Mouse (Mus musculus) urinary bladder, postnatal 36 days (tissue): ENCODE measurements around the gene Vars.
"Not testable (repeated sequence)": the region's sequence is repeated elsewhere in the genome, so short reads cannot be mapped to it uniquely, and the experiment has no call there.

ENCODE experiments used
- DNase-seq, 2 experiments: peaks; one replicate each; pipeline ENCODE4 v3.0.0; 2022; ENCODE audit warnings: low spot score in 2 of 2, mixed read lengths in 1 of 2

Gene Vars

GRCm38 (mm10) chr17:34972069-34972749 lies 28.6 kb upstream of the Vars start, which contains the start of the genes Hspa1a and Hspa1l:
Gene Hspa1a, minus strand, starts transcription at chr17:34972156.
Gene Hspa1l, plus strand, starts transcription at chr17:34972703.
- peak; percentile 82 to 88 for DNase-seq

DNA sequence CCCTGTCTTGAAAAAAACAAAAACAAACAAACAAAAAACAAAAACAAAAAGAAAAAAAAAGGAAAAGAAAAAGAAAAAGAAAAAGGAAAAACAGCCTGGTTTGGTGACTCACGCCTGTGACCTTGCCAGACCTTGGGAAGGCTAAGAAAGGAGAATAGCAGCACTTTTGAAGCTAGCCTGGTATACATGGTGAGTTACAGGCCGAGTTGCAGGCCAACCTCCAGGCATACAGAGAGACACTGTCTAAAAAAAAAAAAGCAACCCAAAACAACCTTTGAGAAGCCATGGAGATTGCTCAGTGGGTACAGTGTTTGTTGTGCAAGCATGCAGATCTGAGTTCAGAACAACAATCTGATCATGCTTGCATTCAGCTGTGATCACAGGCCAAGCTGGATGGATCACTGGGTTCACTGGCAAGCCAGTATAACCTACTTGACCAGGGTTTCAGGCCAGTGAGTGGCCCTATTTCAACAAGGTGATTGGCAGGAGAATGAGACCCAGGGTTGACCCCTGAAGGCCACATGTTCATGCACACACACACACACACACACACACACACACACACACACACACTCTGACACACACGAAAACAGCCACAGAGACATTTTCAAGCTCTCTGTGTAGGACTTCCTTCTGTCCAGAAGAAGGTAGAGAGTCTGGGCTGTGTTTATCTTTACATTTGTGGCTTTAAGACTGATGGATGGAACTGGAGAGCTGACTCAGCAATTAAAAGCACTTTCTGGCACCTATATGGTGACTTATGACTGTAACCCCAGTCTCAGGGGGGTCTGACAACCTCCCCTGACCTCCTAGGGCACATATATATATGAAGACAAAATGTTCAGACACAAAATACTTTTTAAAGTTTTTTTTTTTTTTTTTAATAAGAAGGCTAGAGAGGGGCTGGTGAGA lies 24.9 kb upstream of the Vars start:
- no peak for DNase-seq

- DNase-seq = no peak
These were observed 23.8 kb upstream of the Vars start for GRCm38 (mm10) chr17:34977000-34977399.

DNA sequence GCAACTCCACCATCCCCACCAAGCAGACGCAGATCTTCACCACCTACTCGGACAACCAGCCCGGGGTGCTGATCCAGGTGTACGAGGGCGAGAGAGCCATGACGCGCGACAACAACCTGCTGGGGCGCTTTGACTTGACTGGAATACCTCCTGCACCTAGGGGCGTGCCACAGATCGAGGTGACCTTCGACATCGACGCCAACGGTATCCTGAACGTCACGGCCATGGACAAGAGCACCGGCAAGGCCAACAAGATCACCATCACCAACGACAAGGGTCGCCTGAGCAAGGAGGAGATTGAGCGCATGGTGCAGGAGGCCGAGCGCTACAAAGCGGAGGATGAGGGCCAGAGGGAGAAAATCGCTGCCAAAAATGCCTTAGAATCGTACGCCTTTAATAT lies 22.5 kb upstream of the Vars start:
- DNase-seq = no peak

DNA sequence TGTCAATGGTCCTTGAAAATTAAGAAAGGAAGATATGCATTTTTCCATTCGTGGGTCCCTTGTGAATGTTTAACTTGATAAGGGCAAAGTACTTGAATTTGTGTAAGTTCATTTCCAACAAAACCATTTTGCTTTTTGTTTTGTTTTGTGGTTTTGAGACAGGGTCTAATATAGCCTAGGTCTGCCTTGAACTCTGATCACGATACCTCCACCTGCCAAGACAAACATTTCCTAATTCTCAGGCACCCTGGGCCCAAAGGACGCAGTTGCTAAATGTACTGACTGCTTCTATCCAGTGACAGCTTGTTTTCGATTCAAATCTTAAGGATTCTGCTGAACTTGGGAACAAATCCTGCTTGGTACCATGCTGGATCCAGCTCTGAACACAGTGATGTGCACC lies 21.2 kb upstream of the Vars start:
- DNase-seq = no peak

- no peak for DNase-seq
These were observed 20.1 kb upstream of the Vars start for GRCm38 (mm10) chr17:34980655-34981054.

DNA sequence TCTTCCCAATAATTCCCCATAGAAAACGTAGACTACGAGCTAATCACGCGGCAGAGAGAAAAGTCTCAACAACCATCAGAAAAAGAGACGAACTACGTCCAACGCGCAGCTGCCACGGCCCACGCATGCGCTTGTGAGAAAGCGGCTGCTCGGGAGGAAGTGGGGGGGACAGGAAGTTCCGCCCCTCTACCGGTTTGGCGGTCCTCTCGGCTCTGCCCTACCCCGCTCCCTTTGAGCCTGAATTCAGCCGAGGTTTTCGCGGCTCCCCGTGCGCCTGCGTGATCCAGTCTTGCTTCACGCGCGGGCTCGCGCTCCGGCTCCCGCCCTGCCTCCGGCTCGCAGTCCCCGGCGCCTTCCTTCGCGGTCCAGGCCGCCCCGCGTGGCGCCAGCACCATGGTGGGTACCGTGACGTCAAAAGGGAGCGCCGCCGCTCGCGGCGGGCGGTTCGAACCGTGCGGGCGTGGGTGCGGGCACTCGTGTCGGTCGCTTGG lies 19.1 kb upstream of the Vars start, which contains the start of gene Lsm2:
TSS of gene Lsm2 (plus strand) at position 173 of the 491 bp plus-strand sequence.
- DNase-seq = peak; percentile 90 to 91

DNA sequence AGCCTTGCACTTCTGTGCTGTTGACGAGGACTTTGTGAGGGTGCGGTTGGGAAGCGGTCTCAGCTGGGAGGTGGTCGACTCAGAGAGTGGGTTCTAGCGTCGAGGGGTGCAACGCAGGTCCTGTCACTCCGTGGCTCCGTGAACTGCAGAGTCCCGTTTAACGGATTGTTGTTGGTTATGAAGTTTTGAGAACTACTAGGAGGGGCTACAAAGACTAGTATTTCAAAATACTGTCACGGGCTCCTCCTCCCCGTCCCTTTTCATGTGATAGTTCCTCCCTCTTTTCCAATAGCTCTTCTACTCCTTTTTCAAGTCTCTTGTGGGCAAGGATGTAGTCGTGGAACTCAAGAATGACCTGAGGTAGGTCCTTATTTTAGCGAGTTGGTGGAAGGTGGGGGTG lies 18.5 kb upstream of the Vars start:
- no peak for DNase-seq

- no peak for DNase-seq
These were observed 16.6 kb upstream of the Vars start for GRCm38 (mm10) chr17:34984218-34984617.

DNA sequence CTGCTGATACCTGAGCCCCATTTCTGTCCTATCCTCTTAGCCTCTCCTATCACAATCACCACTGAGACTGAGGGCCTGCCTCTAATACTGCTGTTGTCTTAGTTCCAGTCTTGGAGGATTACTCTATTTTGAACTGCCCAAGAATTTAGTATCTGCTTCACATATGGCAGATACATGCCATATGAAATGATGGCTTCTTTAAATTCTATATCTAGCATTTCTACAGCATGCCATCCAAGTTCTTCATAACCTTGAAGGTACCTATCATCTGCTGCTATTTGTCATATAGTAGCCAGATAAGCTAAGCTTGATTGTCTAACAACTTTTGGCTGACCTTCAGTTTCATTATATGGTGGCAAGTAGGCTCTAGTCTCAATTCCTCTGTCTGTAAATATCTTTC lies 6.0 kb upstream of the Vars start:
- no peak for DNase-seq

DNA sequence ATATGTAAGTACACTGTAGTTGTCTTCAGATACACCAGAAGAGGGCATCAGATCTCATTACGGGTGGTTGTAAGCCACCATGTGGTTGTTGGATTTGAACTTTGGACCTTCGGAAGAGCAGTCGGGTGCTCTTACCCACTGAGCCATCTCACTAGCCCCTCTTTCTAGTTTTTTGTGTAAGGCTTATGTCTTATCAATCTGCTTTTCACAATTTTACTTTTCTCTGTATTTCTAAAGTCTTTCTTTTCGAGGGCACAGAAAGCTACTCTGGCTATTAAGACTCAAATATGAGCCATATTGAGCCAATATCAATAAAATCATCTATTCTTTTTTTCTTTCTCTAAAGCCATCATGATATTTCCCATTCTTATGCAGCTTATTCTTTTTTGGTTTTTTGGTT lies 5.6 kb upstream of the Vars start:
- not testable (repeated sequence) for DNase-seq

- DNase-seq = not testable (repeated sequence)
These were observed 4.9 kb upstream of the Vars start for GRCm38 (mm10) chr17:34995927-34996326.

DNA sequence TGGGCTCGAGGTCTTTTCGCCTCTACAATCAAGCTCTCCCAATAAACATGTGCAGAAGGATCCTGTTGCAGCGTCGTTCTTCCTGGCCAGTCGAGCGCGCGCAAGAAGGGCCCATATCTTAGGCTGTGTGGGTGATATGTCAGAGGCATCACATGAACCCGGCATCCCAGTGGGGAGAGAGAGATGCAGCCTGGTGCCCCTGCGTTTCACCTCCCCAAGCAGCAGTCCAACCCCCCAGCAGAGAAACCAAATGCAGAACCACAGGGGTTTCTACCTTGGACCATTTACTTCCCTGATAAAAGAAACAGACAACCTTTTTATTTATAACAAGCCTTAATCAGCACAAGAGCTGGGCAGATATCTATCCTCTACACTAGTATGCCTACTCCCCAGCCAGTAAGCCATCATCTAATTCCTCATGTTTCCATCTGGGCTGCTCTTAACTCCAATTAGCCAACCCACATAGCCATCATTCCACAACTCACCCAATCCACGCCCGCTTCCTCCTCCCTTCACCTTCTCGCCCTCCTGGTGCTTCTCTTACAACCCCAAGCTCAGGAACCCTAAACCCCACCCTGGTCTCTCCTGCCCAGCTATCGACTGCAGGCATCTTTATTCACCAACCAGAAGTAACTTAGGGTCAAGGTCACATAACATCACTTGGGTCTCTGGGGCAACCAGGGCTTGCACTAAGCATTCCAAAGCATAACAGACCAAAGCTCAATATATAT lies 4.2 kb upstream of the Vars start:
- DNase-seq = no peak

DNA sequence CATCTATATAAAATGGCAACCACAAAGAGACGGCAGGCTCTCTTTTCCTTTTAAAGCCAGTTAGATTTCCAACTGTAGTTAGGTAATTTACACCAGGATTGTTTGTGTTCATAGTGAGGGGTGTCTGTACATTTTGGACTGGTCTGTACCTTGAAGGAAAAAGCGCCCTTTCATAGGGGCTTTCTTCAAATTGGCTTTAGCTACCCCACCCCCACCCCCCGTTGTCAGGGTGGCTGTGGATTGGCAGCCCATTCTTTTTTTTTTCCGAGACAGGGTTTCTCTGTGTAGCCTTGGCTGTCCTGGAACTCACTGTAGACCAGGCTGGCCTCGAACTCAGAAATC lies 3.7 kb upstream of the Vars start:
- DNase-seq = no peak

DNA sequence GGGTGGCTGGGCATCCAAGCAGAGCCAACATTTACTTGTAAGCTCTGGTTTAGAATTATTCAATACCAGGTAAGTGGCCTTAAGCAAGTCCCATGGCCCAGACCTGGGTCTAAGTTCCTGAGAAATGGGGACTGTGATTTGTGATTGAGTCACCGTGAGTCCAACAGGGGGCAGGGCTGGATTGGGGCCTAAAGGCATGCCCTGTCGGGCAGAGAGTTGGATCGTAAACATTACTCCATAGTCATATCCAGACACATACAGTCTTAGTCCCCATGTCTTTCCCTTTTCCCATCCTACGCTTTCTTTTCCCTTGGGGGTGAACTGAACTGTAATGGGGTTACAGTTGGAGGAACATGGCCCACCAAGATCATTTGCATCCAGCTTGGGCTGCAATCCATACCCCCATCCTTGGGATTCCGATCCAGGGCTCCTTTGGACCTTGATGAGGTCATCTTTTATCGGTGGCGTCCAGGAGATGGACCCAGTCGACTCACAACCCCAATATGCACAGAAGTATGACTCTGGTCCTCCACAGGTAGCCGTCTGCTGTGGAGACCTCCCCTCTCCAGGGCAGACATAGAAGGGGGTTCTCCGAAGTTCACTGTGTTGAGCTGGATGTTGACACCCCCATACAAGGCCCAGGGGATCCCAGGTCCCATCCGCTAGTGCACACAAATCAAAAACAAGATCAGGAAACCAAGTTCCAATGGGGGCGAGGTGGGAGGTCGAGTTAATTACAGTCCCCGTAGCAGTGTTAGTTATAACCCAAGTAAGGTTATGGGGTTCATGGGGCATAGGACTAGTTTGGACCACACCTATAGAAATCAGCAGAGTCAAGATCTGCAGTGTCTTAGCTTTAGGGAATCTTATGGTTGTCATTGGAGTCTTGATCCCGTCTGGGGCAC lies 2.0 kb upstream of the Vars start:
- no peak for DNase-seq

DNA sequence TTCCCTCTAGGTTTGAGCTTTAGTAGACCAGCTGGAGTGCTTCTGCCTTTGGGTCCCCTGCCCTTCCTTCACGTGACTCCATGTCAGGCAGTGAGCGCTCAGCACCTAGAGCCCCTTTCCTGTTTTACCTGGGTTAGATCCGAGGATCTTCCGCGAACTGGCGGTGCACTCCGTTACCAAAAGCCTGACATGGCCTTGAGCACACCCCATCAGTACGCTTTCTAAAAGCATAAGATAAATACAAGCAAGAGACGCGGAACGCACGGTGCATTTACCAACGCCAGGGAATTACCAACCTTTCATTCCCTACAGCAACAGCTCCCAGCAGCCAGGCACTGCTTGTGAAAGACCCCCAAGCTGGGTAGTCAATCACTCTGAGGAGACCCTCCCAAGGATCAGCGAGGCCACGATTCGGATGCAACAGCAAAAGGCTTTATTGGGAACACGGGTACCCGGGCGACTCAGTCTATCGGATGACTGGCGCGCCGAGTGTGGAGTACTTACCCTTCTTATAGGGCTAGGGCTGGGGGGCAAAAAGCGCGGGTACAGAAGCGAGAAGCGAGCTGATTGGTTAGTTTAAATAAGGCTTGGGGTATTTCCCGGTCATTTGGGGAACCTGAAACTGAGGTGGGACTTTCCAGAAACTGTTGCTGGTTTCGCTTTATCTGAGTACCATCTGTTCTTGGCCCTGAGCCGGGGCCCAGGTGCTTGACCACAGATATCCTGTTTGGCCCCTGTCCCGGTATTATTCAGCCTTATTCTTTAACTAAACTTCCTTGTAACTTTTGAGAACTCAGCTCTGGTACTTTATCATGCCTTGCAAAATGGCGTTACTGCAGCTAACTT lies 693 bp upstream of the Vars start:
- DNase-seq = not testable (repeated sequence)

- DNase-seq = no peak
These were observed 815 bp downstream of the Vars start for GRCm38 (mm10) chr17:35001452-35002152.

GRCm38 (mm10) chr17:35002153-35002865 lies 1.5 kb downstream of the Vars start:
- no peak for DNase-seq
